Mouse (Mus musculus) neural tube, embryonic 12.5 days (tissue): ENCODE results near the gene Trio. TPM values are rescaled to one million over a fixed set of nuclear protein-coding genes. Genes with fewer than 3 reads are reported as not detected.

Experiments used
- ATAC-seq: fragments of 200-750 bp; cut with Nextera tagmentation; 2 replicates; pipeline ENCODE4 v1.8.0; 2017; ENCODE audit warnings: low read depth, mild to moderate bottlenecking, moderate TSS enrichment, moderate library complexity; ENCODE audit not compliant: low FRiP score
- H3K27ac ChIP-seq: fragments of 300-500 bp; sonication (generic); 2 replicates; pipeline ENCODE4 v1.5.1; 2016
- H3K27me3 ChIP-seq: fragments of 300-500 bp; sonication (generic); replicated peaks from 2 replicates; pipeline ENCODE4 v1.6.1; 2016; ENCODE audit warnings: mild to moderate bottlenecking
- H3K36me3 ChIP-seq: fragments of 300-500 bp; sonication (generic); 2 replicates; pipeline ENCODE4 v1.6.1; 2016; ENCODE audit warnings: mild to moderate bottlenecking
- H3K4me1 ChIP-seq: fragments of 300-500 bp; sonication (generic); 2 replicates; pipeline ENCODE4 v1.6.1; 2016
- H3K4me2 ChIP-seq: fragments of 300-500 bp; sonication (generic); replicated peaks from 2 replicates; pipeline ENCODE4 v1.6.1; 2016; ENCODE audit warnings: mild to moderate bottlenecking
- H3K4me3 ChIP-seq: fragments of 300-500 bp; sonication (generic); 2 replicates; pipeline ENCODE4 v1.5.1; 2016
- H3K9ac ChIP-seq: fragments of 300-500 bp; sonication (generic); 2 replicates; pipeline ENCODE4 v1.6.1; 2016; ENCODE audit warnings: mild to moderate bottlenecking
- H3K9me3 ChIP-seq: fragments of 300-500 bp; sonication (generic); 2 replicates; pipeline ENCODE4 v1.6.1; 2016; ENCODE audit warnings: mild to moderate bottlenecking
- WGBS: fragments of 180-500 bp; shearing (Covaris S2); methylation state at CpG from one replicate; pipeline ENCODE4 v1.1.7; 2016; 5-methylcytosine and 5-hydroxymethylcytosine counted together
- polyA plus RNA-seq: library from polyadenylated mRNA; unstranded; fragments of >200 nt; fragmentation: Nextera tagmentation; extraction: Ambion mirVana; gene quantifications from 2 replicates; pipeline ENCODE4 v1.2.1, GENCODE M21; 2016

The Trio gene
- polyA plus RNA-seq, 1 experiment from 2014 or later: 38.1 TPM

DNA sequence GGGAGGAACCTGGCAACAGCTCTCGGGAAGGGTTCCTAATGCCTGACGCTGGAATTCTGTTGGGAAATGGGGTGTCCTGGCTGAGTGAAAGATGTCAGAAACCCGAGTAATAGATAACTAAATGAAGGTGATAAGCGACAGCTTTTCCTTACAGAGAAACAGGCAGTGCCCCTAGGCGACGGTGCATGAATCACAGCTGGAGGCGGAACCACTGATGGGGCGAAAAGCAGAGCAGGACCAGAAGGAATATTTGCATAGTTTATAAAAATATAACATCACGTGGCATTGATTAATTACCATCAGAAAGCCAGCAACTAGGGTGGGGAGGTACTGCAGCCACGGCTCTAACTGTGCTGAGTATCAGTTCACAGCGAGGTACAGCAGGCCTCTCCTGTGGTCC, 233.2 kb downstream of the Trio start:
- Histone ChIP-seq H3K4me2 (no peak overlapping the region), H3K27ac (no peak overlapping the region), H3K4me3 (no peak overlapping the region), H3K36me3 (peaks cover 8% of the 10 kb centered on the region; the same call in 1 of the 2 replicates), H3K9ac (no peak overlapping the region), H3K27me3 (no peaks in the 10 kb centered on the region), H3K9me3 (no peaks in the 10 kb centered on the region), H3K4me1 (peaks cover 51% of the 10 kb centered on the region)
- no peak for ATAC-seq
- 69% methylated on average over 11 of the region's 11 CpGs for WGBS

DNA sequence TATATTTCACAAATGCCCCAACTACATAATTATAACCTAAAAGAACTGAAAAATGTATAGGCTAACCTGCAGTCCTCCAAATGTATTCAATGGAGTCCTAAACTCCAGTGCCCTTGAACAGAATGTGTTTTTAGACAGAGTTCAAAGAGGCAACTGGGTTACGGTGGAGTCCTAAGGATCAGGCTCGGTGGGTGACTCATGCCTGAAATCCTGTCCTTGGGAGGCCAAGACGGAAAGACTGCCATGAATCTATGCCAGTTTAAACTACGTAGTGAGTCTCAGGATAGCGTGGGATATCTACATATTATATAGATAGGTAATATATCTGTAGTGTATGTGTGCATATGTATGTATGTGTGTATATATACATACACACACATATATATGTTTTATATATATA, 234.5 kb downstream of the Trio start:
- ATAC-seq: no peak
- whole genome bisulfite sequencing: 91% methylated on average over 5 of the region's 5 CpGs
- no peak overlapping the region for H3K4me2 ChIP-seq
- H3K27ac ChIP-seq: no peak overlapping the region
- H3K27me3 ChIP-seq: no peaks in the 10 kb centered on the region
- H3K36me3 ChIP-seq: no peaks in the 10 kb centered on the region
- H3K9ac ChIP-seq: no peak overlapping the region
- peaks cover 61% of the 10 kb centered on the region for H3K4me1 ChIP-seq
- H3K4me3 ChIP-seq: no peak overlapping the region
- no peaks in the 10 kb centered on the region for H3K9me3 ChIP-seq

DNA sequence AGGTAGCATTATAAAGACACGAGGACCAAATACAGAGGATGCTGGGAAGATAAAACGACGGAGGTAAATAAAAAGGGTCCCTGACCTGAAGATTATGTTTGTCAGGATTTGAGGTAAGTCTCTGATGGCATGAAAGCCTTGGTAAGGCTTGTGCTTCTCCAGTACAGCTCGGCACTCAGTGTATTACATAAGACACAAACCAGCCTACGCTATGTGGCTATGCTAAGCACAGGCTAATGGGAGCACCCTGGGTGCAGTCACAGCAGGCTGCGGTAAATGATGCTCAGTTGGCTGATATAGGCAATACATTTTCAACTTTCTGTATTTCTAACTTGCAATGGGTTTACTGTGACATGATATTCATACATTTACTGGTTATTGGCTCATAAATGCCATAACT, 234.9 kb downstream of the Trio start:
- no peak overlapping the region for H3K4me3 ChIP-seq
- H3K27ac ChIP-seq: no peak overlapping the region
- no peaks in the 10 kb centered on the region for H3K9me3 ChIP-seq
- H3K4me2 ChIP-seq: no peak overlapping the region
- H3K27me3 ChIP-seq: no peaks in the 10 kb centered on the region
- no peak for ATAC-seq
- peaks cover 64% of the 10 kb centered on the region for H3K4me1 ChIP-seq
- H3K36me3 ChIP-seq: no peaks in the 10 kb centered on the region
- H3K9ac ChIP-seq: no peak overlapping the region
- WGBS: 93% methylated on average over 6 of the region's 6 CpGs

DNA sequence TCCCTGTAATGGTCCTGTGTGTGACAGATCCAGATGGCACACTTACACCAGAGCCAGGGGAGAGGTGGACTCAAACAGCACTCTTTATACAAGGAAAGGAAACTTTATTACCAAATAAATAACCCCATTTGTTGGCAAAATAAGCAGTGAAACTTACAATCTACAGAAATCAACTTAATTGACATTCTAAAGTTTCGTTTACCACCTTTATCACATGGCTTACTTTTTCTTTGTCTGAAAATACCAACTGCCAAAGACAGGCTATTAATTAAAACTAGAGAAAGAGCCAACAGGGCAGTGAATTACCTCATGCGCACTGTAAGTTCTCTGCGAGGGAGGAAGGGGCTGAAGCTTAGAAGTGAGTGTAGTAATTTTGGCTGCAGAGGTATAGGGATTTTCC, 236.3 kb downstream of the Trio start:
- no peak overlapping the region; the same call in 1 of the 2 replicates for H3K27ac ChIP-seq
- no peak overlapping the region for H3K9ac ChIP-seq

DNA sequence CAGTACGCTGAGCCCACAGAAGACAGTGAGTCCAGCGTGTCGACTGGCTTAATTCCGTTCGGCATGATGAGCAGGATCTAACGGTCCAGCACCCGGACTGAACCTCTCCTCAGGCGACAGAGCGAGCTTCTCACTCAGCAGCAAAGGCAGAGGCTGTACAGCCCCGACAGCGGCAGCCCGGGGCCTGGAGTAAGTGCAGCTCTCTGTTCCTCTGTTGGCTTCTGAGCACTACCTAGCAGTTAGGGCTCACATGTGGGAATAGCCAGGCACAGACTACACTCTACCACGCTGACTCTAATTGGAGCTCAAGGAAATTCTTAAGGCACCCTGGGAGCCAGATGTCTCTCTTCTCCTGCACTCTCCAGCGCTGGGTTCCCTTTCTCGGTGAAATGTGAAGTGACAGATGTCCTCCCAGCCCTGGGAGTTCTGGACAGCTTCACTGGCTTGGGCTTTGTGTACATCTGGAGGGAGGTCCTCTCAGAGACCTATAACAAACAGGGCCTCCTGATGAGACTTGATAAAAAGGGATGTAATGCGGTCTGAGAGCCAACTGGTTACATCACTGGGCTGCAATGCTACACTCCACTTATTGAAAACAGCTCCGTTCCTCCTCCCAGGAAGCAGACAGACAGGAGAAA, 237.4 kb downstream of the Trio start:
- 50% methylated on average over 17 of the region's 17 CpGs for WGBS

More for the DNA sequence above, 236.3 kb downstream of the Trio start:
- Histone ChIP-seq H3K36me3 (no peaks in the 10 kb centered on the region), H3K4me1 (peaks cover 77% of the 10 kb centered on the region), H3K4me2 (no peak overlapping the region), H3K9me3 (no peaks in the 10 kb centered on the region), H3K4me3 (no peak overlapping the region), H3K27me3 (no peaks in the 10 kb centered on the region)
- ATAC-seq: no peak
- 43% methylated on average over 3 of the region's 3 CpGs for WGBS

DNA sequence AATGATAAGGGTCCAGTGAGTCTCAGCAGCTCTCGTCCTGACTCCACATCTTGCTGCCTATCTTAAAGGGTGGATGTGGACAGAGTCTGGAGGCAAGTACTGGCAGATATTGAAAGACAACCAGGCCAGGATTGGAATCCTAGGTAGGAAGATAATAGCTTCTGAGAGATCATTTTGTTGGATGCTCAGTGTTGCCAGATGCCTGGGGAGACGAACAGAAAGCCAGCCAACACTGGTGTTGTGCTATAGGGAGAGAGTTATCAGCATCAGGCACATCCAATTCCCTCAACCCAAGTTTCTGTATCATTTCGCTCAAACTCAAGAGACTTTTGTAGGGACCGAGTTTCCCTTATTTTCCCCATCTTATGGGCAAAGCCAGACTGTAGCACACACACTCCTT, 238.5 kb downstream of the Trio start:
- H3K4me1 ChIP-seq: peaks cover 77% of the 10 kb centered on the region
- no peak overlapping the region for H3K27ac ChIP-seq
- 80% methylated on average over 4 of the region's 4 CpGs for WGBS
- no peaks in the 10 kb centered on the region for H3K36me3 ChIP-seq
- peak overlapping the region; percentile 27; the same call in 1 of the 2 replicates for H3K4me3 ChIP-seq
- H3K4me2 ChIP-seq: peak overlapping the region; percentile 42
- H3K9me3 ChIP-seq: no peaks in the 10 kb centered on the region
- no peak for ATAC-seq
- H3K9ac ChIP-seq: no peak overlapping the region; the same call in 1 of the 2 replicates
- no peaks in the 10 kb centered on the region for H3K27me3 ChIP-seq

More for the DNA sequence above, 237.4 kb downstream of the Trio start:
- Histone ChIP-seq H3K27me3 (no peaks in the 10 kb centered on the region), H3K4me2 (peak overlapping the region; percentile 42), H3K4me1 (peaks cover 77% of the 10 kb centered on the region), H3K9me3 (no peaks in the 10 kb centered on the region), H3K36me3 (no peaks in the 10 kb centered on the region), H3K27ac (peak overlapping the region; percentile 65), H3K4me3 (peak overlapping the region; percentile 27), H3K9ac (peak overlapping the region; percentile 38)
- no peak for ATAC-seq

DNA sequence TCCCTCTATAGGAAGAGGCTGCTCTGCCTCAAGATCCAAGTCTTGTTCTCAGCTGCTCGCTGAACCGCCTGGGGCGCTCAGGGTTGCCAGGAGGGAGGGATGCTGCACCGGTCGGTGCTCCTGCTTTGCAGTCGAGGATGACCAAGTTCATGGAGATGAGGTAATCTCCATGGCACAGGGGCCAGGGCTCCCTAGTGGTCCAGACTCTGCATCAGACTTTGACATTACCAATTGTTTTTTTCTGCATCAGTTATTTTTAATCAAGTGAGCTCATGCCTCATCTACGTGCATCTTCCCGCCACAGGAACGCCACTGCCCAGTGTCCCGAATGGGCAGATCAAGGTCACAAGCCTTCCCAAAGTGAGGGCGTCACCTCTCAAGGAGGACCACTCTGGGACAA, 239.2 kb downstream of the Trio start:
- H3K9ac ChIP-seq: no peak overlapping the region
- peak overlapping the region; percentile 42 for H3K4me2 ChIP-seq
- no peak for ATAC-seq
- H3K4me1 ChIP-seq: peaks cover 80% of the 10 kb centered on the region
- WGBS: 55% methylated on average over 11 of the region's 11 CpGs
- H3K4me3 ChIP-seq: 0 out of 2 replicates have a peak overlapping the region, but pooled peaks have one; percentile 11
- no peaks in the 10 kb centered on the region for H3K9me3 ChIP-seq
- no peaks in the 10 kb centered on the region for H3K36me3 ChIP-seq
- H3K27me3 ChIP-seq: no peaks in the 10 kb centered on the region
- no peak overlapping the region for H3K27ac ChIP-seq

DNA sequence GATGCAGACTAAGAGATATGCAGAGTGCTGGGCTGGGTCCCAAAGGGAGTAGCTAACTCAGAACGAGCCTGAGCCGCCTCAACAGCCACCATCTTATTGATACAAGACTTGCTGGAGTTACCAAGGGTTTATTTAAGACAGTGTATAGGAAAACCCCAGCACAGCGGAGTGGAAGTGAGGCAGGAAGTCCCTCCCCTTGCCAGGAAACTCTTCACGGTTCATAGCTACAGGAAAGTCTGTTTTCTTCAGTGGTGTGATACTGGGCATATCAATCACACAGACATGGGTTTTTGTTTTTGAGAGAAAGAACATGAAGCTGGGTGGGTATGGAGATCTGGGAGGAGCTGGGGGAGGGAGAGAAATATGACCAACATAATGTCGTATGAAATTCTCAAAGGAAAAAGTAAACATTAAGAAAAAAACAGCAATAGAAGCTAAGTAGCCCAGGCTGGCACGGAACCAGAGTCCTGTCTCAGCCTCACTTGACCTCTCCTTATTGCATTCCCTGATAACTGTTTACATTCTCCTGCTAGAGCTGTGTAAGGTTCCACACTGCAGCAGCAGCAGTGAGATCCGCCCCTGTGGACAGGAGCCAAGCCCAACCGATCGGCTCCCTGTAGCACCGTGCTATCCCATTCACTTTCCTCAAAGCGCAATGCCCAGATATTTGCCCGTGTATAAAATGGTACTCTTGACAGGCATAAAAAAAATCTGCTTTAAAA, 240.2 kb downstream of the Trio start:
- Histone ChIP-seq H3K36me3 (no peaks in the 10 kb centered on the region), H3K27me3 (no peaks in the 10 kb centered on the region), H3K4me1 (peaks cover 89% of the 10 kb centered on the region), H3K27ac (0 out of 2 replicates have a peak overlapping the region, but pooled peaks have one; percentile 12), H3K9ac (no peak overlapping the region), H3K4me2 (peak overlapping the region; percentile 33), H3K4me3 (no peak overlapping the region), H3K9me3 (no peaks in the 10 kb centered on the region)
- 63% methylated on average over 12 of the region's 12 CpGs for WGBS
- ATAC-seq: no peak

DNA sequence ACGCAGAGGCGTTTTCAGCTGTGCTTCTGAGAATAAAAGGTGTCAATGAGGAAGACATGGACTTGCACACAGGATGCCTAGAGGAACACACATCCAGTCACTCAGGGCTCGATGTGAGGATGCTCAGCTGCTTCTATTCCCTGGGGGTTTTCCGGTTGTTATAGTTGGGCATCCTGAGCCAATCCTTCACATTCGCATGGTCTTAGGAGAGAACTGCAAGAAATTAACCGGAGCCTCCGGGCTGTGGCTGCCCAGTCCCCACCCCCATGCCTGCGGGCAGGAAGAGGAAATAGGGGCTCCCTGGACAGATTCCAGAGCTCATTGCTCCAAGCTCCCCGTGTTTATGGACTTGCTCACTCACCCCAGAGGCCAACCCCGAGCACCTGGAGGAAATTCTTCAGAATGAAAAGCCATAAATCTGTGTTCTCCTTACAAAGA, 241.5 kb downstream of the Trio start:
- H3K27ac ChIP-seq: peak overlapping the region; percentile 50
- no peaks in the 10 kb centered on the region for H3K9me3 ChIP-seq
- H3K4me3 ChIP-seq: no peak overlapping the region
- ATAC-seq: peak; percentile 41
- H3K4me2 ChIP-seq: peak overlapping the region; percentile 33
- H3K36me3 ChIP-seq: no peaks in the 10 kb centered on the region
- peaks cover 91% of the 10 kb centered on the region for H3K4me1 ChIP-seq
- WGBS: 23% methylated on average over 10 of the region's 10 CpGs
- H3K9ac ChIP-seq: no peak overlapping the region
- no peaks in the 10 kb centered on the region for H3K27me3 ChIP-seq

DNA sequence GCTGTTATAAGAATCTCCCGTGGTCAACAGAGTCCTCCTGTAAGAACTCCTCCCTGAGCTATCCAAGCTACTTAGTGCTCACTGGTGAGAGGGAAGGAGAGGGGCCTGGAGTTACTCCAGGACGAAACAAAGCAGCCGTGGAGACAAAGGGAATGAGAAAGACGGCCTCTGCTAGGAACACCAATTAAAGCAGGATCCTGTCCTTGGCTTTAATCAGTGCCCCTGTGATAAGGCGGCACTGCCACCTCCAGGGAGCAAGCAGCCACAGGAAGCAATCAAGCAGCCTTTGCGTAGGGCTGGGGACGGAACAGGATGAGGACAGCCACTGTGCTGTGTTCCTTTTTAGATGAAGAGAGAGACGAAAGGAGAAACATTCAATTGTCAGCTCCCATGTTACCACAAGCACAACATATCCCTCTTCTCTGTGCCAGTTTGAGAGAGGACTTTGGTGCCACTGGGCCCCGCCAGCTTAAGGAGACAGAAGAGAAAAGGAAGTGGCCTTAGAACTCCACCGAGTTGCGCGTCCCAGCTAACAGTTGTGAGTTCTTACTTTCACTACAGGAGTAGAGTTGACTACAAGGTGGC, 242.0 kb downstream of the Trio start:
- 30% methylated on average over 12 of the region's 12 CpGs for WGBS
- peak overlapping the region; percentile 50 for H3K27ac ChIP-seq
- peak; percentile 11; the same call in 1 of the 2 replicates for ATAC-seq
- peak overlapping the region; percentile 33 for H3K4me2 ChIP-seq
- H3K27me3 ChIP-seq: no peaks in the 10 kb centered on the region
- H3K9ac ChIP-seq: 0 out of 2 replicates have a peak overlapping the region, but pooled peaks have one; percentile 27
- H3K36me3 ChIP-seq: no peaks in the 10 kb centered on the region
- no peaks in the 10 kb centered on the region for H3K9me3 ChIP-seq
- H3K4me3 ChIP-seq: no peak overlapping the region
- H3K4me1 ChIP-seq: peaks cover 92% of the 10 kb centered on the region

DNA sequence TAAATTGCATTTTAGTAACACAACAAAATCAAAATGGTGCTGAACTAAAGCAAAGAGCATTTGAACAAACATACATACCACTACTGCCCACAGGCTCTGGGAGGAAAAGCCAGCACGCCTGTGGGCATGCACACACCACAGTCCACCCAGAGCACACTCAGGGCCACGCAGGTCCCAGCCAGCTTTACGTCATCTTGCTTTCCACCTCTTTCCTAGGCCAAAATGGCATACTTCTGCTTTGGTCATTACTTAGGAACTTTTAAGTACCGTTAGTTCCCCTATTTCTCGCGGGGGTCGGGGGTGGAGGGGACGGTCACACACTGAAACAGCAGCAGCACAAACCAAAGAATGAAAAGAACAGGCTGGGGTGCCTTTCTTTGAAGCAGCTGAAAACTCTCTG, 242.6 kb downstream of the Trio start:
- no peak for ATAC-seq
- H3K9me3 ChIP-seq: no peaks in the 10 kb centered on the region
- H3K27me3 ChIP-seq: no peaks in the 10 kb centered on the region
- H3K4me1 ChIP-seq: peaks cover 92% of the 10 kb centered on the region
- H3K36me3 ChIP-seq: no peaks in the 10 kb centered on the region
- WGBS: 33% methylated on average over 8 of the region's 8 CpGs
- H3K9ac ChIP-seq: 0 out of 2 replicates have a peak overlapping the region, but pooled peaks have one; percentile 27
- peak overlapping the region; percentile 33 for H3K4me2 ChIP-seq
- no peak overlapping the region for H3K4me3 ChIP-seq
- peak overlapping the region; percentile 50 for H3K27ac ChIP-seq

DNA sequence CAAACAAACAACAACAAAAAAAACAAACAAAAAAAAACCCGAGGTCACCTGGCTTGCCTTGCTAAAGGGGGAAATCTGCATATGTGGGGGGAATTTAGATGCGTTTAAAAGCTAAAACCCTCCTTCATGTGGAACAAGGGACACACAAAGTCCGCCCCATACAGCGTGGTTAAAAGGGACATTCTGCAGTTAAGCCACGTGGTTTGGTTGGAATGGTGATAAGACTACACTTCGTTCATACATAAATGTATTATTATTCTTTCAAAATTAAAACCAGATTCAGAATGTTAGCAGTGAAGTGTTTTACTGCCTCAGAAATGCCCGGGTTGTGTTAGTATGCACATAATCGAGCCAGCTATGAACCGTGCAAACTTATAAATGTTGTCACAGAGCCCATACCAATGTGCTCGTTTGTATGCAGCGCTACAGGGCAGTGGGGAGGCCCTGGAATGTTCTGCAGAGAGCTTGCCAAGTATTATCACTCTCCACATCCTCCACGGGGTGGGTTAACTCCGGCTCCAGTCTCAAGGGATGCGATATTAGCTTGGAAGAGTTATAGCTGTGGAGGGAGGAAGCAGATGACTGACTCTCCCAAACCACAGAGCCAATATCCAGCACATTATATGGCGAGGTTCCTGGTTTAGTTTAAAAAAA, 243.1 kb downstream of the Trio start:
- no peaks in the 10 kb centered on the region for H3K27me3 ChIP-seq
- peak overlapping the region; percentile 42; the same call in 1 of the 2 replicates for H3K27ac ChIP-seq
- 43% methylated on average over 15 of the region's 15 CpGs for WGBS
- no peaks in the 10 kb centered on the region for H3K36me3 ChIP-seq
- ATAC-seq: peak; percentile 42
- H3K4me1 ChIP-seq: peaks cover 93% of the 10 kb centered on the region
- no peak overlapping the region for H3K4me2 ChIP-seq
- no peaks in the 10 kb centered on the region for H3K9me3 ChIP-seq
- no peak overlapping the region for H3K4me3 ChIP-seq
- no peak overlapping the region for H3K9ac ChIP-seq
